Mouse (Mus musculus) olfactory bulb, adult 2 months (tissue): Measurements from ENCODE around the gene Gdf11.

Source experiments
- CTCF ChIP-seq: fragments of 200-500 bp; IDR thresholded peaks from 2 replicates; pipeline ENCODE4 v1.5.1; 2012; ENCODE audit warnings: low read depth, mild to moderate bottlenecking, low read length, moderate library complexity; ENCODE audit not compliant: insufficient read depth
- POLR2A ChIP-seq: fragments of 200-500 bp; IDR thresholded peaks from 2 replicates; pipeline ENCODE4 v1.6.1; 2012; ENCODE audit warnings: mild to moderate bottlenecking, low read depth, low read length, moderate library complexity; ENCODE audit not compliant: insufficient read depth

DNA sequence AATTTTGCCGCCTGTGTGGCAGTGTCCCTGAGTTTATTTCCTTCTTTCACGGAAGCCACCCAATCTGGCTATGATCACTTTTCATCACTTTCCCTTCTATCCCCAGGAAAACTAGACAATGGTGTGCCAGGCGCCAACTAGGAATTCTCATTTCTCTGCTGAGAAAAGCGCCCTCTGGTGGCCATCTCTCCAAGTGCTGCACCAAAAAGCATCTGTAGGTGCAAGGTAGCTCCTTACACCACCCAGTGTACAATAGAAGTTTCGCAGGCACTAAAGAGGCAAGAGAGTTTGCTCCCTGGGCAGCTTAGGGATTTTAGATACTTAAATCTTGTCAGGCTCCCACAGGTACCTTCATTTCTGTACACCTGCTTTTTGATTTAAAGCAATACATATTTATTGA lies 21.7 kb upstream of the Gdf11 start:
- no peak for TF ChIP-seq POLR2A
- TF ChIP-seq CTCF, result no peak
